Mouse (Mus musculus) forebrain, postnatal 0 days (tissue): ENCODE results near the gene Tff2. TPM values are rescaled to one million over a fixed set of nuclear protein-coding genes. Genes with fewer than 3 reads are reported as not detected.
A peak's percentile ranks its signal among the peaks of the same experiment; 100 is the strongest.

Experiments used
- ATAC-seq: fragments of 200-750 bp; cut with Nextera tagmentation; 2 replicates; pipeline ENCODE4 v1.8.0; 2017; ENCODE audit warnings: mild to moderate bottlenecking, moderate library complexity
- DNase-seq: peaks from one replicate; pipeline ENCODE4 v3.0.0-alpha.2; 2015
- H3K27ac ChIP-seq: fragments of 300-500 bp; sonication (generic); 2 replicates; pipeline ENCODE4 v1.5.1; 2014; ENCODE audit warnings: low read depth, mild to moderate bottlenecking, antibody characterized with exemption, low read length, moderate library complexity, mixed read lengths
- H3K27me3 ChIP-seq: fragments of 300-500 bp; sonication (generic); 2 replicates; pipeline ENCODE4 v1.6.1; 2014; ENCODE audit warnings: mild to moderate bottlenecking, low read length, mixed read lengths; ENCODE audit not compliant: insufficient read depth
- H3K36me3 ChIP-seq: fragments of 300-500 bp; sonication (generic); 2 replicates; pipeline ENCODE4 v1.6.1; 2014; ENCODE audit warnings: mild to moderate bottlenecking, moderate library complexity; ENCODE audit not compliant: insufficient read depth
- H3K4me1 ChIP-seq: fragments of 300-500 bp; sonication (generic); 2 replicates; pipeline ENCODE4 v1.6.1; 2014; ENCODE audit warnings: antibody characterized with exemption; ENCODE audit not compliant: insufficient read depth
- H3K4me2 ChIP-seq: fragments of 300-500 bp; sonication (generic); 2 replicates; pipeline ENCODE4 v1.6.1; 2014; ENCODE audit warnings: low read depth, mild to moderate bottlenecking, moderate library complexity
- H3K4me3 ChIP-seq: fragments of 300-500 bp; sonication (generic); 2 replicates; pipeline ENCODE4 v1.5.1; 2014; ENCODE audit warnings: low read depth, low read length, mixed read lengths
- H3K9ac ChIP-seq: fragments of 300-500 bp; sonication (generic); 2 replicates; pipeline ENCODE4 v1.6.1; 2014; ENCODE audit warnings: mild to moderate bottlenecking
- H3K9me3 ChIP-seq: fragments of 300-500 bp; sonication (generic); 2 replicates; pipeline ENCODE4 v1.6.1; 2016; ENCODE audit warnings: low read length
- CTCF ChIP-seq: sonication (generic); IDR thresholded peaks from 2 replicates; pipeline ENCODE4 v1.5.1; 2016; ENCODE audit warnings: antibody characterized with exemption, control low read depth, low read depth
- WGBS: fragments of 180-500 bp; shearing (Covaris S2); extraction: QIAGEN DNeasy Blood & Tissue Kit; methylation state at CpG from one replicate; pipeline ENCODE4 v1.1.7; 2014; 5-methylcytosine and 5-hydroxymethylcytosine counted together
- polyA plus RNA-seq: library from polyadenylated mRNA; unstranded; fragments of >200 nt; fragmentation: Nextera tagmentation; extraction: Ambion mirVana; gene quantifications from 2 replicates; pipeline ENCODE4 v1.2.1, GENCODE M21; 2015
- total RNA-seq: library from RNA; depleted of rRNA; stranded (reverse); fragments of >200 nt; gene quantifications from 2 replicates; pipeline ENCODE4 v1.2.3, GENCODE M21; 2014

The Tff2 gene
- total and polyA plus RNA-seq, 2 experiments from 2014 or later = not detected

DNA sequence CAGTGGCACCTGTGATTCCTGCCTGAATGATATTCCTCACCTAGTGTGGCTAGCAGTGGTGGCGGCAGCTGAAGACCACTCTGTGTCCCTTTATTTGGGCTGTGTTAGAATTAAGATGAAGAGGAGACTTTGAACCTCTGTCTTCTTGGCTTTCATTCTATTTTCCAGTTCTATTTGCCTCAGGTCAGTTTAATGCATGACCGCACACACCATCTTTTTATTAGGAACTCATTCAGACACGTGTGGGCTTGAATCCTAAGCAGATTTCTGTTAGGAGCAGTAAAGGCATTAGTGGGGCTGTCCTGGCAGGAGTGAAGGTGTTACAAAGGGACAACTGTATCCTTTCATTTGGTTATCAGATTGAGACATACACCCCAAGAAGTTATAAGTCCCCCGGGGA lies 16.2 kb upstream of the Tff2 start:
- H3K36me3 ChIP-seq = no peaks in the 10 kb centered on the region
- H3K4me1 ChIP-seq = no peaks in the 10 kb centered on the region
- H3K9me3 ChIP-seq = no peaks in the 10 kb centered on the region
- 66% methylated on average over 4 of the region's 4 CpGs for WGBS
- DNase-seq = no peak
- no peak overlapping the region for H3K9ac ChIP-seq
- no peak for TF ChIP-seq CTCF
- H3K4me3 ChIP-seq = no peak overlapping the region
- H3K27me3 ChIP-seq = no peaks in the 10 kb centered on the region
- no peak for ATAC-seq
- H3K4me2 ChIP-seq = no peak overlapping the region
- H3K27ac ChIP-seq = no peak overlapping the region

DNA sequence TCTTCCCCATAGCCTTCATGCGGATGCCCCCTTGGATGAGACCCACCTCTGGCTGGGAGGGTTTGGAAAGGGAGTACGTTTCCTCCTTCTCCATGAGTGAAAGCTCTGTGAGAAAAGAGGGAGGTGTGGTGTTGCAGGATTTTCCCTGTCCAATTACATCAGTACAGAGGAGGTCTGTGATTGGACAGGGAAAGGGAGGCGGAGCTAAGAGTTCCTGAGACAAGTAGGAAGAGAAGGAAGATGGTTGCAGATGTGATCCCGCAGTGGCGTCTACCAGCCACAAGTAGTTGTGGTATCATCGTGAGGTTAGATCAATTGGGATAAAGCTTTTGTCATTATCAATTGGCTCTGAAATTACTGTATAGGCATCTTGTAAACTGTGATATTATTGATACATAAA lies 13.8 kb upstream of the Tff2 start:
- no peak for TF ChIP-seq CTCF
- Histone ChIP-seq H3K4me2 (no peak overlapping the region), H3K9me3 (no peaks in the 10 kb centered on the region), H3K27ac (no peak overlapping the region), H3K4me1 (no peaks in the 10 kb centered on the region), H3K9ac (no peak overlapping the region), H3K4me3 (no peak overlapping the region), H3K36me3 (no peaks in the 10 kb centered on the region), H3K27me3 (no peaks in the 10 kb centered on the region)
- ATAC-seq (no peak), DNase-seq (no peak)
- WGBS = 82% methylated on average over 6 of the region's 6 CpGs

- TF ChIP-seq CTCF = no peak
- no peak overlapping the region for H3K4me3 ChIP-seq
- ATAC-seq = no peak
- no peaks in the 10 kb centered on the region for H3K9me3 ChIP-seq
- no peaks in the 10 kb centered on the region for H3K4me1 ChIP-seq
- H3K27me3 ChIP-seq = no peaks in the 10 kb centered on the region
- no peak overlapping the region for H3K4me2 ChIP-seq
- no peak overlapping the region for H3K27ac ChIP-seq
- no peak for DNase-seq
- 72% methylated on average over 8 of the region's 8 CpGs for WGBS
- H3K9ac ChIP-seq = no peak overlapping the region
- H3K36me3 ChIP-seq = no peaks in the 10 kb centered on the region
These were observed 9.7 kb upstream of the Tff2 start for GRCm38 (mm10) chr17:31153785-31154184.

DNA sequence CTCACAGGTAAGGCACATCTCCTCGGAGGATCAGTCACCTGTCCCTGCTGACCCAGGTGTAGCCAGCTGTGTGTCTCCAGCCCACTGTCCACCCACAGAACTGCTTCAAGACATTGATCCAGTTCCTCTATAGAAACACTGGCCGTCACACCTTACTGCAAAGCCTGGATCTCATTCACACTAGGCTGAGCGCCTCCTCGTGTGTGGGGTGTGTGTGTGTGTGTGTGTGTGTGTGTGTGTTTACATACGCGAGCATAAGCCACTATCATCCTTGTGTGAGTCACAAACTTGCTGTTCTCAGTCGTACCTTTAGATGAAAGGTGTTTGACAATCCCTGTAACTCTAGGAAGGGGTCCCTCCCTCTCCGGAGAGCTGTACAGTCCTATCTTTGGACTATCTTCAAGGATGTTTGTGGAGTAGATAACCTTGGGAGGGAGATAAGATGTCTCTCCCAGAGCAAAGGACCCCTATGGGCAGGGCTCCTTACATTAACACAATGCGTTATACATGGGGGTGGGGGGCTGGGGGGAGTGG lies 9.0 kb upstream of the Tff2 start:
- 84% methylated on average over 9 of the region's 9 CpGs for WGBS
- ATAC-seq (no peak), DNase-seq (no peak)
- Histone ChIP-seq H3K9me3 (no peaks in the 10 kb centered on the region), H3K4me3 (no peak overlapping the region), H3K36me3 (no peaks in the 10 kb centered on the region), H3K27me3 (no peaks in the 10 kb centered on the region), H3K9ac (no peak overlapping the region), H3K27ac (no peak overlapping the region), H3K4me1 (no peaks in the 10 kb centered on the region), H3K4me2 (no peak overlapping the region)
- TF ChIP-seq CTCF = no peak

DNA sequence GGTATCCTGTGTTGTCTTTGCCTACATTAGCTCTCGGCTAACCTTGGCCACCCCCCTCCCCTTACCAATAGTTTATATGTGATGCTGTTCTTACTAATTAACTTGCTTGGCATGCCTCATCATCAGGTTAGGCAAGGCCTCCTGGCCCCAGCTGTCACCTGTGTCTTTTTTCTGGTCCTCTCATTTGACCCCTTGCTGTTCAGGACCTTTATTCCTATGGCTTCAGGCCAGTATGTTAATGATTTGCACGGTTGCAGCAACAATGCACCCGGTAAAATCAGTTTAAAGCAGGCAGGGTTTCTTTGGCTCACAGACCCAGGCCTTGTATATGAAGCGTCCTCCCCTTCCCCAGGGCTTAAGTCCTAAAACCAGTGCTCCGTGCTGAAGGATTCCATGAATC lies 8.4 kb upstream of the Tff2 start:
- no peaks in the 10 kb centered on the region for H3K36me3 ChIP-seq
- WGBS = 34% methylated on average over 5 of the region's 5 CpGs
- H3K27ac ChIP-seq = no peak overlapping the region
- H3K4me2 ChIP-seq = no peak overlapping the region
- TF ChIP-seq CTCF = no peak
- no peak for ATAC-seq
- no peak overlapping the region for H3K4me3 ChIP-seq
- H3K9me3 ChIP-seq = no peaks in the 10 kb centered on the region
- no peak overlapping the region for H3K9ac ChIP-seq
- H3K4me1 ChIP-seq = no peaks in the 10 kb centered on the region
- DNase-seq = no peak
- H3K27me3 ChIP-seq = no peaks in the 10 kb centered on the region

DNA sequence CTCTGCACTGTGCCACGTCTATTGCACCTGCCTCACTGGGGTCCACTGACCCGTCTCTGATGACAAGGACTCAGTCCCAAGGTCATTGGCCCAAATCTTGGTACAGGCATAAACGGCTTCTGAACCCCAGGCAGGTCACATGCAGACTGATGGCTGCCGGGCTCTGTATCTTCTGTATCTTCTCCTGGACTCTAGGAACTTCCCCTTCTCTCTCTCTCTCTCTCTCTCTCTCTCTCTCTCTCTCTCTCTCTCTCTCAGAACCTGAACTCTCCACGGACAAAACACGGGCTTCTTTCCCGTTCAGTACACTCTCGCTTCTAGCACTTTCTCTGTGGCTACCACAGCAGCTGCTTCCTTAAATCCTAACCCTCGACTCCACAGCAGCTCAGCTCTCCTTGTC lies 1.9 kb upstream of the Tff2 start:
- H3K4me3 ChIP-seq = no peak overlapping the region
- H3K9ac ChIP-seq = no peak overlapping the region
- H3K36me3 ChIP-seq = no peaks in the 10 kb centered on the region
- ATAC-seq = no peak
- DNase-seq = no peak
- H3K27ac ChIP-seq = no peak overlapping the region
- no peak overlapping the region for H3K4me2 ChIP-seq
- H3K9me3 ChIP-seq = no peaks in the 10 kb centered on the region
- no peaks in the 10 kb centered on the region for H3K4me1 ChIP-seq
- no peak for TF ChIP-seq CTCF
- 84% methylated on average over 9 of the region's 9 CpGs for WGBS
- H3K27me3 ChIP-seq = no peaks in the 10 kb centered on the region

GRCm38 (mm10) chr17:31142116-31142515 lies 2.0 kb downstream of the Tff2 start:
- Histone ChIP-seq H3K27ac (no peak overlapping the region), H3K9me3 (no peaks in the 10 kb centered on the region), H3K36me3 (no peaks in the 10 kb centered on the region), H3K4me1 (no peaks in the 10 kb centered on the region), H3K4me3 (no peak overlapping the region), H3K27me3 (no peaks in the 10 kb centered on the region), H3K9ac (no peak overlapping the region), H3K4me2 (no peak overlapping the region)
- no peak for DNase-seq
- no peak for TF ChIP-seq CTCF
- WGBS = 92% methylated on average over 7 of the region's 7 CpGs
- ATAC-seq = no peak

- Histone ChIP-seq H3K4me1 (no peaks in the 10 kb centered on the region), H3K9ac (no peak overlapping the region), H3K9me3 (no peaks in the 10 kb centered on the region), H3K4me3 (no peak overlapping the region), H3K27me3 (no peaks in the 10 kb centered on the region), H3K4me2 (no peak overlapping the region), H3K36me3 (no peaks in the 10 kb centered on the region), H3K27ac (no peak overlapping the region)
- WGBS = 14% methylated on average over 5 of the region's 5 CpGs
- DNase-seq (peak; percentile 72), ATAC-seq (no peak)
- peak; percentile 81 for TF ChIP-seq CTCF
These were observed 5.7 kb downstream of the Tff2 start for GRCm38 (mm10) chr17:31138398-31138797.
